Mouse (Mus musculus): Measurements from ENCODE around the gene Ciao2b. TPM values are rescaled to one million over a fixed set of nuclear protein-coding genes. Genes with fewer than 3 reads are reported as not detected.

Gene Ciao2b
- polyA plus RNA-seq, 1 experiment from 2014 or later, result 186 TPM

DNA sequence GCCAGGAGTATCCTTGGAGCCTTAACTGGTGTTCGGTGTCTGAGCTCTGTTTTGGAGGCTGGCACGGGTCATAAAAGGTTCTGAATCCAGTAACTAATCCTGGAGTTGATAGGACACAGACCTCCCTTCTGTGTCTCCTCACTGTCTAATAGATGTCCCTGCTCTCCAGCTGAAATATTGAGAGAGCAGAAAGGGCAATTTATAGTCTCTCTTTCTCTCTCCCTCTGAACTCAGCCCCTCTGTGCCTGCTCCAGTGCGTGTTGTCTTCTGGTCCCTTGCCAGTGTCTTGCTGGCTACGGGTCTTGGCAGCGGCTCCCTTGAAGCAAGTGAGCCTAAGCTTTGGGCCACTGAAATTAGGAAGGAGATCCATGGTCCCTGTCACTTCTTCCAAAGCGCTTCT, 44.1 kb downstream of the Ciao2b start:
- no peaks in the 10 kb centered on the region for H3K9me3 ChIP-seq
- H3K27ac ChIP-seq (replicated peaks), result no peak overlapping the region
- H3K27me3 ChIP-seq (replicated peaks), result no peaks in the 10 kb centered on the region
- H3K4me1 ChIP-seq, result peaks cover 18% of the 10 kb centered on the region
- peaks cover 40% of the 10 kb centered on the region for H3K36me3 ChIP-seq
- H3K9ac ChIP-seq, result no peak overlapping the region
- WGBS, result 69% methylated on average over 6 of the region's 6 CpGs
- H3K4me2 ChIP-seq, result no peak overlapping the region
- ATAC-seq (ENCODE audit: extremely low read depth, insufficient number of reproducible peaks, low FRiP score, low TSS enrichment), result no peak
- H3K4me3 ChIP-seq, result no peak overlapping the region

DNA sequence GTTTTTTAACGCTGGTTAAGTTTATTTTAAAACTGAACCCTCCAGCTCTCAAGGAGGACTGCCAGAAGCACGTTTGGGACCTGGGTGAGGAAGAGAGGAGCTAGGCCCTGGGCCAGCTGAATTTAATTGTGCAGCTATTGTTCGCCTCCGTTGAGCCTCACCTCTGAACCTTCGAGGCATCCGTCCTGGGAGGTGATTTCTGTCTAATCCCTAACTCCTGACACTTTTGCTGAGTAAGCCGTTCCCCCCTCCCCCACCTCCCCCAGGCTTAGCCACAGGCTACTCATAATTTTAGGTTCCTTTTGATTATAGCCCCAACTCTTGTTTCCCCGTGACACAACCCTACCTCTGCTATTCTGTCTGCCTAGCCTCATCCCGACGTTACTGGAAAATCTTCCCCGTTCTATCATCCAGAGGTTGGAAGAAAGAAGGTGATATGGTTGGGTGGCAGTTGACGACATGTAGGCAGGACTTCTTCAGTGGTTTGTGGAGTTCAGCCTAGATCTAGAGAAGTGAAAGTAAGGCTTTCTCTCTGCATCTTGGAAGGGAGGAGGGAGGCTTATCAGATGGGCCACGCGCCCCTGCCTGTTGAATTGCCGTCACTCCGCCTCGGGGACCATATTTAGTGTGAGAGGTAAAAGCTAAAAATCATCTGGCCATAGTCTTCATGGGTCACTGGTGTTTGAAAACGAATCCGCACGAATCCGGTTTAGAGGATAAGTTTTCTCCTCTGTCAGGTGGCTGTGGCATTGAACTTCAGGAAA, 45.8 kb downstream of the Ciao2b start:
- no peak for ATAC-seq (ENCODE audit: extremely low read depth, insufficient number of reproducible peaks, low FRiP score, low TSS enrichment)
- Histone ChIP-seq H3K27me3 (replicated peaks) (no peaks in the 10 kb centered on the region), H3K27ac (replicated peaks) (no peak overlapping the region), H3K4me1 (peaks cover 15% of the 10 kb centered on the region), H3K36me3 (peaks cover 40% of the 10 kb centered on the region), H3K9me3 (no peaks in the 10 kb centered on the region), H3K4me3 (no peak overlapping the region), H3K9ac (no peak overlapping the region), H3K4me2 (no peak overlapping the region)
- 77% methylated on average over 21 of the region's 21 CpGs for WGBS

DNA sequence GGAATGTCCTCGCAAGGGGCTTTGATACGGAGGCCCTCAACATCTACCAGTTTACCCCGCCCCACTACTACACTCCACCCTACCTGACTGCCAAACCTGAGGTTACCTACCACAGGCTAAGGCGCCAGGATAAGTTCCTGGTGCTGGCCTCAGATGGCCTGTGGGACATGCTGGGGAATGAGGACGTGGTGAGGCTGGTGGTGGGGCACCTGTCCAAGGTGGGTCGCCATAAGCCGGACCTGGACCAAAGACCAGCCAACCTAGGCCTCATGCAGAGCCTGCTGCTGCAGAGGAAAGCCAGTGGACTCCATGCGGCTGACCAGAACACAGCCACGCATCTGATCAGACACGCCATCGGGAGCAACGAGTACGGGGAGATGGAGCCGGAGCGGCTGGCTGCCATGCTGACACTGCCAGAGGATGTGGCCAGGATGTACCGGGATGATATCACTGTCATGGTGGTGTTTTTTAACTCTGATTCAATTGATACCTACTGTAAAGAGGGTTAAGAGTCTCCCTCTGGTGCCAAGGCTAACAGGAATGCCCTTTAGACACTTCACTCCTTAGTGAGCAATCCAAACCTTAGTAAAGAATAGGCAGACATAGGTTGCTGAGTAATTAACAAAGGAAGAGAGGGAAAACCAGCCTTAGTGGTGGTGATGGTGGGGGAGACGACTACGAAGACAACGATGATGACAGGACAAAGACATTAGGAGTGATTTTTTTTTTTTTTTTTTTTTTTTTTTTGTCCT, 47.0 kb downstream of the Ciao2b start:
- H3K27ac ChIP-seq (replicated peaks), result no peak overlapping the region
- ATAC-seq (ENCODE audit: extremely low read depth, insufficient number of reproducible peaks, low FRiP score, low TSS enrichment), result no peak
- H3K4me3 ChIP-seq, result no peak overlapping the region
- H3K36me3 ChIP-seq, result peaks cover 40% of the 10 kb centered on the region
- no peaks in the 10 kb centered on the region for H3K9me3 ChIP-seq
- H3K27me3 ChIP-seq (replicated peaks), result no peaks in the 10 kb centered on the region
- WGBS, result 92% methylated on average over 19 of the region's 19 CpGs
- H3K9ac ChIP-seq, result no peak overlapping the region
- peaks cover 21% of the 10 kb centered on the region for H3K4me1 ChIP-seq
- no peak overlapping the region for H3K4me2 ChIP-seq

DNA sequence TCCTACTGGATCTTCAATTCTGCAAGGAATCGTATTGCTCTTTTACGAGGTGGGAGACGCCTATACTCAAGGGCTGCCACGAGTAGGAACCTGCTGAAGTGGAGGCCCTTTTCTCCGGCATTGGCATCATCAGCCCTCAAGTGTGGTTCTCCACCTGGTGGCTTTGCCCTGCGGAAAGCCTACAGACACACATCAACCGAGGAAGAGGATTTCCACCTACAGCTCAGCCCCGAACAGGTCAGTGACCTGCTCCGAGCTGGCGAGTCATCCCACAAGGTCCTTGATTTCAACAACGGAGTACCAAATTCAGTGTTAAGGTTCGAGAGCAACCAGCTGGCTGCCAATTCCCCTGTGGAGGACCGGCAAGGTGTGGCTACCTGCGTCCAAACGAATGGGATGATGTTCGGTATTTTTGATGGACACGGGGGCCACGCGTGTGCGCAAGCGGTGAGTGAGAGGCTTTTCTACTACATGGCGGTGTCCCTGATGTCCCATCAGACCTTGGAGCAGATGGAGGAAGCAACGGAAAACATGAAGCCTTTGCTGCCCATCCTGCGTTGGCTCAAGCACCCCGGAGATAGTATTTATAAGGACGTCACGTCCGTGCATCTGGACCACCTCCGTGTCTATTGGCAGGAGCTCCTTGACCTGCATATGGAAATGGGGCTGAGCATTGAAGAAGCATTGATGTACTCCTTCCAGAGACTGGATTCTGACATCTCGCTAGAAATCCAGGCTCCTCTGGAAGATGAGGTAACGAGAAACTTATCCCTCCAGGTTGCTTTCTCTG, 48.0 kb downstream of the Ciao2b start:
- H3K4me3 ChIP-seq, result no peak overlapping the region
- H3K4me1 ChIP-seq, result peaks cover 21% of the 10 kb centered on the region
- no peak for ATAC-seq (ENCODE audit: extremely low read depth, insufficient number of reproducible peaks, low FRiP score, low TSS enrichment)
- no peak overlapping the region for H3K9ac ChIP-seq
- no peaks in the 10 kb centered on the region for H3K9me3 ChIP-seq
- H3K36me3 ChIP-seq, result peaks cover 38% of the 10 kb centered on the region
- no peak overlapping the region for H3K27ac ChIP-seq (replicated peaks)
- H3K27me3 ChIP-seq (replicated peaks), result no peaks in the 10 kb centered on the region
- H3K4me2 ChIP-seq, result no peak overlapping the region
- 91% methylated on average over 31 of the region's 31 CpGs for WGBS

DNA sequence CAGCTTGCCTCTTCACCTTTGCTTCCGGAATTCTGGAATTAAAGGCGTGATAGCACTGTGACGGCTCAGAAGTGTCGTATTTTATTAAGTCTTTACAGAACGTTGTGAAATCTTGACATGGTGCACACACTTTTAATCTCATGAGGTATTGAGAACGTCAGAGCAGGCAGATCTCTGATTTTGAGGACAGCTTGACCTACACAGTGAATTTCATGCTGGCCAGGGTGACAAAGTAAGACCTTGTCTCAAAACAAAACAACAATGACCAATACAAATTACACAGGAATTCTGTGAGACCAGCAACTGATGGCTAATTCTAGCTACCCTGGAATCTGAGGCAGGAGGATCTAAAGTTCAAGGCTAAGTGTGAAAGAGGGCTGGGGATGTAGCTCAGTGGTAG, 49.2 kb downstream of the Ciao2b start:
- H3K4me2 ChIP-seq, result peak overlapping the region; percentile 93; the same call in 1 of the 2 replicates
- H3K9me3 ChIP-seq, result no peaks in the 10 kb centered on the region
- H3K4me3 ChIP-seq, result 0 out of 2 replicates have a peak overlapping the region, but pooled peaks have one; percentile 77

DNA sequence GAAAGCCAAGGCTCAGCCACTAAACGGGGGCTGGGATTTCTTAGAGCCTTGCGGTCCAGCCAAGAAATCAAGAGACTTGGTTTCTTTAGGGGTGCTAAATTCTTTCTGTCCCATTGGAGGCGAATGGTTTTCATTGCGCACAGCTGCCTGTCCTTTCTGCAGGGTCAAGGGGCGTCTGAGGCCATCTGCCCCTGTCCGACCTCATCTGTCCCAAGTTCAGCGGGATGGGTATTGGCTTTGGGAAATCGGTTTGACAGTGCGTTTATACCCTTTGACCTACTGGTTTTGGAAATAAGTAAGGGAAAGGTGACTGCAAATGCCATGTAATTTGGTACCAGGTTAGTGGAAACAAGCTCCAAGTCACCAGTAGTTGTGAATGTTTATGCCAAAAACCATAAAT, 49.9 kb downstream of the Ciao2b start:
- H3K4me1 ChIP-seq, result peaks cover 18% of the 10 kb centered on the region
- 7% methylated on average over 9 of the region's 9 CpGs for WGBS
- H3K9me3 ChIP-seq, result no peaks in the 10 kb centered on the region
- peak overlapping the region; percentile 88 for H3K9ac ChIP-seq
- peak overlapping the region; percentile 93 for H3K4me2 ChIP-seq
- peak overlapping the region; percentile 77 for H3K4me3 ChIP-seq
- no peak for ATAC-seq (ENCODE audit: extremely low read depth, insufficient number of reproducible peaks, low FRiP score, low TSS enrichment)
- H3K27ac ChIP-seq (replicated peaks), result peak overlapping the region; percentile 73
- H3K27me3 ChIP-seq (replicated peaks), result no peaks in the 10 kb centered on the region
- peaks cover 34% of the 10 kb centered on the region for H3K36me3 ChIP-seq

More for the DNA sequence above, 49.2 kb downstream of the Ciao2b start:
- Histone ChIP-seq H3K4me1 (peaks cover 19% of the 10 kb centered on the region), H3K9ac (peak overlapping the region; percentile 88; the same call in 1 of the 2 replicates), H3K27ac (replicated peaks) (no peak overlapping the region), H3K27me3 (replicated peaks) (no peaks in the 10 kb centered on the region), H3K36me3 (peaks cover 38% of the 10 kb centered on the region)
- no peak for ATAC-seq (ENCODE audit: extremely low read depth, insufficient number of reproducible peaks, low FRiP score, low TSS enrichment)
- WGBS, result 74% methylated on average over 6 of the region's 6 CpGs

DNA sequence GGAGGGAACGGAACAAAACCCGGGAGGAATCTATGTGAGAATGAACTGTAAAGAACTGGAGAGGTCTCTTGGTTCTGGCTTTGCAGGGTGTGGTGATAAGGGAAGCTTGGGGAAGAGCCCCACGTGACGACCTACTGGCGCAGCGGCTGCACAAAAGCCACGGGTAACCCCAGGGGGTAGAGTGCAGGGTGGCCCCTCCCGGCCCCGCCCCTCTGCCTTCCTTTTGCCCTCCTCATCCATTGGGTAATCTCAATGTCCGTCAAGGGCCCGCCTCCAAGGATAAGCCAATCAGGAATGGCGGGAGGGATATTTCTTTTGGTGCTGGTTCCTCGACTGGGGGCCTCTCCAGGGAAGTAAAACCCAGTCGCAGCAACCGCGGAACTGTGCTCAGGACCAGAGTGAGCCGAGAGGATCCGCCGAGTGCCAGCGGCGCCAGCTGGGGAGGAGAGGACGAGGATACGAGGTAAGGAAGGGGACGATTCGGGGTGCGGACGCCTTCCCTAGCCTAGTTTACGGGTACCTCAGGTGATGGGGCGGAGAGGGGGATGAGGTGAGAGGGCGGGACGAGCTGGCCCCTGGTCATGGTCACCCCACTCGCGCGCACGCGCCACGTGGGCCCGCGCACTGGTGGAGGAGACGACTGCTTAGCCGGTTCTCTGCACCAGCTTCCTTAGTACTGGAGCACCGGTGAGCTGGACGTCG, 50.5 kb downstream of the Ciao2b start, which contains the start of gene Pdp2:
Pdp2 (plus strand) TSS at position 319 of the 702 bp plus-strand sequence.
- under 1% methylated on average over 44 of the region's 44 CpGs for WGBS
- peak within 1 kb of the TSS; percentile 93 for H3K4me2 ChIP-seq
- peak; percentile 95 for ATAC-seq (ENCODE audit: extremely low read depth, insufficient number of reproducible peaks, low FRiP score, low TSS enrichment)
- H3K27ac ChIP-seq (replicated peaks), result peak within 1 kb of the TSS; percentile 73
- H3K4me1 ChIP-seq, result peaks cover 18% of the 10 kb centered on the region
- peak within 1 kb of the TSS; percentile 88 for H3K9ac ChIP-seq
- no peaks in the 10 kb centered on the region for H3K27me3 ChIP-seq (replicated peaks)
- peak within 1 kb of the TSS; percentile 77 for H3K4me3 ChIP-seq
- peaks cover 29% of the 10 kb centered on the region for H3K36me3 ChIP-seq
- H3K9me3 ChIP-seq, result no peaks in the 10 kb centered on the region

DNA sequence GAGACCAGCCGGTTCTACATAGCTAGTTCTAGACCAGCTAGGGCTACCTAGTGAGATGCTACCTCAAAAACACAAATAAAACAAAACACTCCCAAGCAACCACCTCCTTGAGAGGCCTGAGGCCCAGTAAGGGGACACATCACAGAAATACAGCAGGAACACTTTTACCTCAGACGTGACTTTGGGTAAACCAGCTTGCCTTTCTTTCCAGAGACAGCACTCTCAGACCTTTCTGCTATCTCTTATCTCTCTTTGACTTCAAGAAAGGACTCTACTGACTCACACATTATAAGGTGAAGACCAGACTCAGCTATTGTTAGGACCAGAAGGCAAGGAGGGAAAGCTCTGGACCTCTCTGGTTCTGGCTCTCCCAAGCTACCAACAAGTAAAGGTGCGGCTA, 51.5 kb downstream of the Ciao2b start:
- peaks cover 15% of the 10 kb centered on the region for H3K4me1 ChIP-seq
- WGBS, result 80% methylated on average over 3 of the region's 3 CpGs
- no peak for ATAC-seq (ENCODE audit: extremely low read depth, insufficient number of reproducible peaks, low FRiP score, low TSS enrichment)
- no peak overlapping the region for H3K27ac ChIP-seq (replicated peaks)
- H3K27me3 ChIP-seq (replicated peaks), result no peaks in the 10 kb centered on the region
- H3K4me2 ChIP-seq, result no peak overlapping the region
- no peak overlapping the region for H3K9ac ChIP-seq
- H3K36me3 ChIP-seq, result peaks cover 20% of the 10 kb centered on the region
- H3K4me3 ChIP-seq, result no peak overlapping the region
- no peaks in the 10 kb centered on the region for H3K9me3 ChIP-seq
